Mouse (Mus musculus): Measurements from ENCODE around the gene Asf1b.
"Not testable (repeated sequence)": the region's sequence is repeated elsewhere in the genome, so short reads cannot be mapped to it uniquely, and the experiment has no call there.

Asf1b gene

GRCm38 (mm10) chr8:83964015-83964765, 8.9 kb downstream of the Asf1b start:
- DNase-seq = no peak

DNA sequence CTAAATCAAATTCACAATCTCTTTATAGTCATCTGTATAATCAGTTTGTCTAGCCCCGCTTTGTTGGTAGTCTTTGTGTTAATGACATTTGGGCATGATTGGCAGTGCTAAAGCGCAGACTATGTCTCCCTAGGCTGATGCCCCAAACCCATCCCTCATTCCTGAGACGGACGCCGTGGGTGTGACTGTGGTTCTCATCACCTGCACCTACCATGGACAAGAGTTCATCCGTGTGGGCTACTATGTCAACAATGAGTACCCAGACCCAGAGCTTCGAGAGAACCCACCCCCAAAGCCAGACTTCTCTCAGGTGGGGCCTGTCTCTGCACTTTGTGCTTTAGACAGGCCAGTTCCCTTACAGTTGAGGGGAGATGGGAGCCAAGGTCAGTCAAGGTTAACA, 12.4 kb downstream of the Asf1b start:
- DNase-seq = no peak

DNA sequence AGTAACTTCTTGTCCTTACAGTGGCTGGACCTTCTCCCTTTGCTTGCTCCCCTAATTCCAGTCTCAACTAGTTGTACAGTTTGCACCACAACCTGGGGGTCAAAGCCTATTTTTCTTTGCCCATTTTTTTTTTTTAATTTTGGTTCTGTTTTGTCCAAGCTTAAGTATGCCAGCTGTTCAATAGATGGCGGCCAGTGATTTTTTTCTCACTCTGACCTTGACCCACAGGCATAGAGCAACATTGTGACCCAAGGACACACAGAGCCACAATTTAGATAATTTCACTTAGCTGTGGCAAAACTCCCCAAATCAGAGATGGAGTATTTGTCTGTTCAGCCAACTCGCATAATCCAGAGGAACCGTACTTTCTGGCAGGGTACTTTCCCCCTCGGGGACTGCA, 15.8 kb downstream of the Asf1b start:
- no peak for DNase-seq

- no peak for DNase-seq
These were observed 16.4 kb downstream of the Asf1b start for GRCm38 (mm10) chr8:83971661-83972060.

DNA sequence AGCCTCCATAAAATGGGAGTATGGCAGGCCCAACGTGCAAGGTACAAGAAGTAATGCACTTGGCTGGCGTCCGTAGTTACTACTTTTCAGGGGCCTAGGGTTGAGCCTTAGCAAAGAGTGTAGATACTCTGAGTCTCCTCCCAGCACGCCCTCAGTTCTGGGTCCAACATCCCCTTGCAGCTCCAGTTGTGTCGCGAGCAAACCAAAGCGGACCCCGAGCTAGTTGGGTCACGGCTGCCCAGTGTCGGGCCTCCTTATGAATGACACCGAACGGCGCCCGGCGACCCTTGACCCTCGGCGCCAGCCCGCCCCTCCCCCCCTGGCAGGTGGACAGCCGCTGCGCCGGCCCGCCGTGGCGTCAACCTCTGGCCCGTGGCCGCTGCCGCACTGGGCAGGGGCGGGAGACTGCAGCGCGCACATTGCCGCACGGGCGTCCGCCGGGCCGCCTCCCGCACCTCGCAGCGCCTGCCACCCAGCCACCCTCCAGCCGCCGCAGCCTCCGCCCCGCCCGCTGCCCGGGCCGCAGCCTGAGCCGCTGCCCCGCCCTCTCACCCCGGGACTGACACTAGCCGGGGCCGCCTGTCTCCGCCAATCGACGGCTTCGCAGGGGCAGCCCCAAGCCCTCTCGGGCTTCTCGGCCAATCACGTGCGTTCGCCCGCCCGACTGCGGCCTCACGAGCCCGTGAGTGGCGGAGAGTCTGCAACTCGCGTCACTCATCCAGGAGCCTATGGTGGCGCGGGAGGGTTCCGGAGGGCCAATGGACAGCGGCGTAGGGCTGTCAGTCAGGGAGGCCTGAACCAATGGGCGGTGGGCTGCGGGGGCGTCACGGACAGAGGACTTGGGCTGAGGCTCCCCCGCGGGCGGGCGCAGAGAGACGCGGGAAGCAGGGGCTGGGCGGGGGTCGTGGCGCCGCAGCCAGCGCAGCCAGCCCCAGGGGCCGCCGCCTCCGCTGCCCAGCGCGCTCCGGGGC, 17.1 kb downstream of the Asf1b start, which contains the start of gene Prkaca:
TSS of gene Prkaca (plus strand) at position 844 of the 971 bp plus-strand sequence.
- DNase-seq = peak; percentile 98

- DNase-seq = peak; percentile 64 to 77
These were observed 18.1 kb downstream of the Asf1b start for GRCm38 (mm10) chr8:83973161-83974031.

- DNase-seq = no peak
These were observed 19.2 kb downstream of the Asf1b start for GRCm38 (mm10) chr8:83974521-83974920.

DNA sequence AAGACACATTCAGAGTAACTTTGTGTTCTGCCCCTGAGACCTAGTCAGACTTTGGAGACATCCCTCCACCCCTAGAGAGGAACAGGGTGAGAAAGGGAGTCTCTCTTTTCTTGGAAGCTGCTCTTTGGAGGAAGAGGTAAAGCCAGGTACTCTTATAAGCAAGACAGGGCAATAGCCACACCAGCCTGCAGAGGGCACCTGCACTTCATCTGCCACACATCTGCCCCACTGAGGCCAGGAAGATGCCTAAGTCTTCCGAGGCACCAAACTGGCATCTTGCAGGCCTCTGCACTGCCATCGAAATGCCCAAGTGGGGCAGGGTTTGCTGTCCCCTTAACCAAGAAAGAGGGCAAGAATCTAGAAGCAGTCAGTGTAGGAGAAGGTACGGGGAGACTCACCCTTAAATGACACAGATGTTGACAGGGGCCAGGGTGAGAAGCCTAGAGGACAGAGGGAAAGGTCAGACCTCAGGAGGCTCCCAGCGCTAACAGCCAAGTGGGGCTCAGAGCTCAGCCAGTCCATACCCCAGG, 20.9 kb downstream of the Asf1b start:
- no peak for DNase-seq

- no peak for DNase-seq
These were observed 21.6 kb downstream of the Asf1b start for GRCm38 (mm10) chr8:83976779-83977350.

DNA sequence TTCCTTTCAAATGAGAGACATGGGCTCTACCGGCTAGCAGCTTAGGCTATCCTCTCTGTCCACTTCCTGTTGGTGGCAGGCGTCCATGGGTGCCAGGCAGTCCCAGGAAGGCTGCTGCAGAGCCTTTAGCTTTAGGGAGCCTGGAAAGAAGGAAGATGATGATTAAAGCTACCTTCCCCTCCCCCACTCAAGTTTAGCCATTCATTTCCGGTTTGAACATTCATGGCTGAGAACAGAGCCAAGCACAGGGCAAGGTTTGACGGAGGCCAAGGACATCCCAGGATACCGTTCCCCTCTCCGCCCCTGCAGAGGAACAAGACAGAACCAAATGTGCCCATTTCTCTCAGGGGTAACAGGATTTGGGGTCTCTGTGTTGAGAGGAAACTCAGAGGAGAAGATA, 22.3 kb downstream of the Asf1b start:
- no peak for DNase-seq

DNA sequence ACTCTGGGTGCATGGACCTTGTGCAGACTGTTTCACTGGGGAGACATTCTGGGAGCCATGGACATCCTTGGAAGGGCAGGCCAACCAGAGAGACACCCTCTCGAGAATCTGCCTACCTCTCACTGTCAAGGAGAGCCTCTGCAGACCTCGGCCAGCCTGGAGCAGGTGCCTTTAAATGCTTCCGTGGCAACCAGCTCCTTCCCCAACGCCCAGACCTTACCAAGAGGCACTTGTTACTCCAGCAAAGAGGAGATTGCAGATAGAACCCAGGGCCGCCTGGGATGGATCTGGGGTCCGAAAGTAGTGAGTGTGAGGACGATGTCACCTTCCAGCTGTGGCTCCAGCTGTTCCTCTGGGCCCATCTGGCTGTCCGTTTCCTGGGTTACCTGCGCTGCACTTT, 22.9 kb downstream of the Asf1b start:
- no peak for DNase-seq

DNA sequence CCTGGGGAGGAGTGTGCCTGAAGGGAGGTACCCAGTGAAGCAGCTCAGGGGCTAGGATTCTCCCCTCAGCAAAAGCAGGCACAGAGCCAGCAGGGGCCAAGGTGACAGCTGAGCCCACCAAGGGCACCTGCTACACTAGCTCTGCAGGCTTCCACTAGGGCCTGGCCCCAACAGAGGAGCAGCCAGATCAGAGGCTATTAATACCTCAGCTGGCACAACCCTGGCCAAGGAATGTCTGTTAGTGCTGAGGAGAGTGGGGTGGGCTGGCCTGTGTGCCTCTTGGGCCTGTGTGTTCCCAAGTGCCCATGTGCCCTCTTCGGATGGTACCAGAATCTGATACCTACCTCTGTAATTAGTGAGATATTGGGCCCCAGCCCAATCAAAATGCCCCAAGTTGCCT, 24.9 kb downstream of the Asf1b start:
- peak in 1 of 2 experiments; percentile 55 for DNase-seq

- DNase-seq = peak in 1 of 2 experiments; percentile 49
These were observed 25.5 kb downstream of the Asf1b start for GRCm38 (mm10) chr8:83980845-83981244.

DNA sequence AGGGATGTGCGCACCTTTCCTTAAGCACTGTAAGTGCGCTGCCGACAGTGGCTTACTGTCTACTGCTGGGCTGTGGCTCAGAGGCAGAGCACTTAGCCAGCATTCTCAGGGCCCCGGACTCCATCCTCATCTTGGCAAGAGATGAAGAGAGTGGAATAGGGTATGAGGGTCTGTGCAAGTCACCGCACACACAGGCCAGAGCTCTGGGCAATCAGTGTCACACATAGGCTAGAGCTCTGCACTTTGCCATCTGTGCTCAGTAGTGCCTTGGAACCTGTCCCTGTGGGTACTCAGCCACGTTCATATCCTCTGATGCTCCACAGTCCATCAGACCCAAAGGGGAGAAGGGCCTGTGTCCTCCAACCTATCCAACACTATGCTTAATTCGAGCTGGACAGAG, 26.2 kb downstream of the Asf1b start:
- peak in 1 of 2 experiments; percentile 59 for DNase-seq

DNA sequence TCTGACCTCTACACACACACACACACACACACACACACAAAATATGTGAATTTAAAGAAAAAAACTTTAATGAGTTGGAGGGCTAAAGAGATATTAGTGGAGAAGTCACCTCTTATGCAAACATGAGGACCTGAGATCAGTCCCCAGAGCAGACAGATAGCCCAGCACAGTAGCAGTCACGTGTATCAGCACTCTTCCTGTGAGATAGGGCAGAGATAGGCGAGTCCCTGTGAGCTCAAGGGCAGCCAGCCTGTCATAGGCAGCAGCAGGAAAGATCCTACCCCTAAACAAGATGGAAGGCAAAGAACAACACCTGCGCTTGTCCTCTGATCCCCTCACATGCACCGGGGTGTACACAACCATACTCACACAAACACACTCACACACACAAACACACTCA, 27.1 kb downstream of the Asf1b start:
- no peak for DNase-seq

DNA sequence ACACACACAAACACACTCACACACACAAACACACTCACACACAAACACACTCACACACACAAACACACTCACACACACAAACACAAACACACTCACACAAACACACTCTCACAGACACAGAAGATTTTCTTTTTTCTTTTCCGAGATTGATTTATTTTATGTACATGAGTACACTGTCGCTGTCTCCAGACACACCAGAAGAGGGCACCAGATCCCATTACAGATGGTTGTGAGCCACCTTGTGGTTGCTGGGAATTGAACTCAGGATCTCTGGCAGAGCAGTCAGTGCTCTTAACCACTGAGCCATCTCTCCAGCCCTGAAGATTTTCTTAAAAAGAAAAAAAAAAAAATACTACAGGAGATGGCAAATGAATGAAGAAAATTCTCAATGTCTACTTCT, 27.9 kb downstream of the Asf1b start:
- DNase-seq = not testable (repeated sequence)

- no peak for DNase-seq
These were observed 33.9 kb downstream of the Asf1b start for GRCm38 (mm10) chr8:83989243-83989642.

- DNase-seq = no peak
These were observed 34.9 kb downstream of the Asf1b start for GRCm38 (mm10) chr8:83990170-83990569.

- no peak for DNase-seq
These were observed 37.2 kb downstream of the Asf1b start for GRCm38 (mm10) chr8:83992488-83992887.

DNA sequence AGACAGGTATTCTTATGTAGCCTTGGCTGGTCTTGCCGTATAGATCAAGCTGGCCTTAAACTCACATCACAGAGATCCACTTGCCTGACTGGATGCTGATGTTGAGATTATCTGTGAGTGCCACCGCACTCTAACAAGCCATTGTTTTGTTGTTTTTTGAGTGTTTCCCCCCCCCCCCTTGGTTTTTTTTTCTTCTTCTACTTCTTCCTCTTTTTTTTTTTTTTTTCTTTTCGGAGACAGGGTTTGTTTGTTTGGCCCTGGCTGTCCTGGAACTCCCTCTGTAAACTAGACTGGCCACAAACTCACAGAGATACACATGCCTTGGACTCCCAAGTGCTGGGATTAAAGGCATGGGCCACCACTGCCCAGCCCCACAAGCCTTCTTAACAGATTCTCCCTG, 38.7 kb downstream of the Asf1b start:
- no peak for DNase-seq

DNA sequence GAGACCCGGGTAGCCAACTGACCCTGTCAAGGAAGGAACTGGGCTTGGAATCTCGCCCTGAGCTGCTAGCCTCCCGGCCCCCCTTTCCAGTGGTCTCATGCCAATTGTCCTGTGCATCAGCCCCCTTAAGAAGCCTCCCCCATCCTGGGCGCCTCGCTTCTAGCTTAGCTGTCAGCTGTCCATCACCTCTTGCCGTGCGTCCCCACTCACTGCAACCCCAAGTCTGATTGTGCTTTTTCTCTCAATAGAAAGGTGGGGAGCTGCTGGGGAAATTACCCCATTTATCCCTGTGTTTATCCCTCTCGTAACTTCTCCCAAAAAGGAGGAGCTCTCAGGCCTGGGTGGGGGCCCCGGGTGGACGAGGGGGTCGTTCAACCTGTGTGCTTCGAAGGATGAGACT, 40.7 kb downstream of the Asf1b start:
- DNase-seq = peak in 1 of 2 experiments; percentile 51

Measured in cerebellum, postnatal 14 days (tissue).